Mouse (Mus musculus) left cerebral cortex, postnatal 14 days (tissue): ENCODE data around the gene Sbf1. TPM values are rescaled to one million over a fixed set of nuclear protein-coding genes. Genes with fewer than 3 reads are reported as not detected.
A peak's percentile ranks its signal among the peaks of the same experiment; 100 is the strongest.

ENCODE experiments used
- DNase-seq, 2 experiments: peaks; one replicate each; pipeline ENCODE4 v3.0.0; 2021 to 2022; ENCODE audit warnings: low spot score in 2 of 2, mixed read lengths in 1 of 2
- intact Hi-C: fragments of 180-260 bp; cut with DNase I; formaldehyde crosslinking; loops from one replicate; pipeline ENCODE4 v1.15.1; 2025
- microRNA-seq, 2 experiments: library from miRNA; unstranded; fragments of <30 nt; microRNA quantifications; one replicate each; pipeline ENCODE4 v1.2.0; 2022
- total RNA-seq, 2 experiments: library from RNA; stranded (reverse); gene quantifications; 2 replicates each; pipeline ENCODE4 v1.2.3; 2021

The Sbf1 gene
- total RNA-seq, 2 experiments from 2014 or later = 198 to 204 TPM

- no peak for DNase-seq
- intact Hi-C loops = no loop called here
These were observed 25.7 kb downstream of the Sbf1 start for GRCm38 (mm10) chr15:89289455-89289854.

- no peak for DNase-seq
- intact Hi-C loops = no loop called here
These were observed 26.8 kb downstream of the Sbf1 start for GRCm38 (mm10) chr15:89288227-89288767.

- no peak for DNase-seq
- intact Hi-C loops = no loop called here
These were observed 28.5 kb downstream of the Sbf1 start for GRCm38 (mm10) chr15:89286582-89286981.

- no peak for DNase-seq
- intact Hi-C loops = no loop called here
These were observed 29.0 kb downstream of the Sbf1 start for GRCm38 (mm10) chr15:89286114-89286513.

- no peak for DNase-seq
- intact Hi-C loops = no loop called here
These were observed 29.6 kb downstream of the Sbf1 start for GRCm38 (mm10) chr15:89285478-89285877.

GRCm38 (mm10) chr15:89285004-89285403 is 30.1 kb downstream of the Sbf1 start:
- peak in 1 of 2 experiments; percentile 72 for DNase-seq

GRCm38 (mm10) chr15:89284094-89284493 is 31.0 kb downstream of the Sbf1 start:
- intact Hi-C loops = no loop called here
- no peak for DNase-seq

More at GRCm38 (mm10) chr15:89285004-89285403, 30.1 kb downstream of the Sbf1 start:
- intact Hi-C loops = no loop called here

GRCm38 (mm10) chr15:89282546-89282945 is 32.6 kb downstream of the Sbf1 start:
- no peak for DNase-seq
- intact Hi-C loops = no loop called here

GRCm38 (mm10) chr15:89277366-89277765 is 37.7 kb downstream of the Sbf1 start:
- intact Hi-C loops = no loop called here
- no peak for DNase-seq

GRCm38 (mm10) chr15:89275497-89275896 is 39.6 kb downstream of the Sbf1 start:
- intact Hi-C loops = no loop called here

GRCm38 (mm10) chr15:89264485-89264884 is 50.6 kb downstream of the Sbf1 start:
- no peak for DNase-seq
- intact Hi-C loops = no loop called here

More at GRCm38 (mm10) chr15:89275497-89275896, 39.6 kb downstream of the Sbf1 start:
- DNase-seq = no peak

- intact Hi-C loops = no loop called here
- DNase-seq = no peak
These were observed 56.1 kb downstream of the Sbf1 start for GRCm38 (mm10) chr15:89258997-89259396.

- intact Hi-C loops = no loop called here
- no peak for DNase-seq
These were observed 59.8 kb downstream of the Sbf1 start for GRCm38 (mm10) chr15:89255330-89255729.

- intact Hi-C loops = no loop called here
These were observed 66.0 kb downstream of the Sbf1 start for GRCm38 (mm10) chr15:89249063-89249462.

GRCm38 (mm10) chr15:89241025-89241424 is 74.1 kb downstream of the Sbf1 start:
- intact Hi-C loops = no loop called here
- DNase-seq = no peak

More at GRCm38 (mm10) chr15:89249063-89249462, 66.0 kb downstream of the Sbf1 start:
- no peak for DNase-seq

- intact Hi-C loops = no loop called here
- DNase-seq = no peak
These were observed 75.2 kb downstream of the Sbf1 start for GRCm38 (mm10) chr15:89239751-89240392.

Small RNA genes within 50 kb of the gene (microRNA-seq; reads per million reads assigned to microRNA genes)
- 4.2 to 5.4 reads per million in 2 experiments for gene Mir6959

Other genes with a start within 250 kb of the Sbf1 start
- 10 to 100 TPM; 14.0 to 15.9 TPM for gene Trabd, start 240.2 kb downstream of the Sbf1 start, total RNA-seq
- 10 to 100 TPM; 18.8 to 20.5 TPM for gene Selenoo, start 226.2 kb downstream of the Sbf1 start, total RNA-seq
- gene Tubgcp6, start 192.2 kb downstream of the Sbf1 start, total RNA-seq = 10 to 100 TPM; 27.6 to 32.6 TPM
- 10 to 100 TPM; 12.3 to 13.3 TPM for gene Hdac10, start 186.6 kb downstream of the Sbf1 start, total RNA-seq
- 1 to 10 TPM; 6.7 to 8.2 TPM for gene Mapk12, start 174.6 kb downstream of the Sbf1 start, total RNA-seq
- 10 to 100 TPM; 35.2 to 39.7 TPM for gene Mapk11, start 165.7 kb downstream of the Sbf1 start, total RNA-seq
- gene Plxnb2, start 134.5 kb downstream of the Sbf1 start, total RNA-seq = 10 to 100 TPM; 50.7 to 52.0 TPM
- 10 to 100 TPM; 41.3 to 42.7 TPM for gene Dennd6b, start 118.8 kb downstream of the Sbf1 start, total RNA-seq
- 100 to 1,000 TPM; 154 to 159 TPM for gene Ppp6r2, start 103.8 kb downstream of the Sbf1 start, total RNA-seq
- not detected for gene Adm2, start 7.4 kb upstream of the Sbf1 start, total RNA-seq
- gene Miox, start 19.1 kb upstream of the Sbf1 start, total RNA-seq = not detected
- 10 to 100 TPM; 18.0 to 20.3 TPM for gene Lmf2, start 40.3 kb upstream of the Sbf1 start, total RNA-seq
- 10 to 100 TPM; 80.2 to 81.3 TPM for gene Ncaph2, start 40.4 kb upstream of the Sbf1 start, total RNA-seq
- 10 to 100 TPM; 25.6 to 26.0 TPM for gene Sco2, start 58.5 kb upstream of the Sbf1 start, total RNA-seq
- gene Tymp, start 61.7 kb upstream of the Sbf1 start, total RNA-seq = 1 to 10 TPM; 1.5 to 1.7 TPM
- gene Odf3b, start 64.0 kb upstream of the Sbf1 start, total RNA-seq = 1 to 10 TPM in 1 of 2 experiments, under 1 TPM in 1; 0.35 to 1.0 TPM
- under 1 TPM; 0.19 to 0.44 TPM for gene Klhdc7b, start 69.6 kb upstream of the Sbf1 start, total RNA-seq
- not detected for gene Syce3, start 95.2 kb upstream of the Sbf1 start, total RNA-seq
- gene Cpt1b, start 110.6 kb upstream of the Sbf1 start, total RNA-seq = 1 to 10 TPM; 2.2 to 3.4 TPM
- gene C730034F03Rik, start 114.3 kb upstream of the Sbf1 start, total RNA-seq = 1 to 10 TPM; 1.9 to 2.3 TPM
- gene Gm44502, start 114.4 kb upstream of the Sbf1 start, total RNA-seq = not detected
- gene Chkb, start 114.6 kb upstream of the Sbf1 start, total RNA-seq = 10 to 100 TPM; 41.1 to 41.6 TPM
- 100 to 1,000 TPM; 187 to 201 TPM for gene Mapk8ip2, start 138.6 kb upstream of the Sbf1 start, total RNA-seq
- gene Arsa, start 162.1 kb upstream of the Sbf1 start, total RNA-seq = 10 to 100 TPM; 27.7 to 31.2 TPM
- 100 to 1,000 TPM; 237 to 253 TPM for gene Shank3, start 184.3 kb upstream of the Sbf1 start, total RNA-seq